Mouse (Mus musculus) kidney, adult 8-10 months (tissue): ENCODE data around the gene Gm10338.
A peak's percentile ranks its signal among the peaks of the same experiment; 100 is the strongest.
"Not testable (repeated sequence)": the region's sequence is repeated elsewhere in the genome, so short reads cannot be mapped to it uniquely, and the experiment has no call there.

Experiments used
- DNase-seq, 2 experiments: peaks; one replicate each; pipeline ENCODE4 v3.0.0; 2022

The Gm10338 gene

GRCm38 (mm10) chr14:7595492-7595891 is at the start of gene Gm10338:
TSS of gene Gm10338 (minus strand) at chr14:7595592.
- not testable (repeated sequence) for DNase-seq

- DNase-seq: not testable (repeated sequence)
Observed at GRCm38 (mm10) chr14:7643872-7644271, 48.5 kb upstream of the Gm10338 start, which contains the start of gene Gm10128. TSS of gene Gm10128 (minus strand) at chr14:7643972.

GRCm38 (mm10) chr14:7568382-7568781 is 27.0 kb downstream of the Gm10338 start, which contains the start of gene Gm3558:
TSS of gene Gm3558 (minus strand) at chr14:7568566.
- DNase-seq: not testable (repeated sequence)

- DNase-seq: not testable (repeated sequence)
Observed at GRCm38 (mm10) chr14:7567890-7568289, 27.5 kb downstream of the Gm10338 start.

DNA sequence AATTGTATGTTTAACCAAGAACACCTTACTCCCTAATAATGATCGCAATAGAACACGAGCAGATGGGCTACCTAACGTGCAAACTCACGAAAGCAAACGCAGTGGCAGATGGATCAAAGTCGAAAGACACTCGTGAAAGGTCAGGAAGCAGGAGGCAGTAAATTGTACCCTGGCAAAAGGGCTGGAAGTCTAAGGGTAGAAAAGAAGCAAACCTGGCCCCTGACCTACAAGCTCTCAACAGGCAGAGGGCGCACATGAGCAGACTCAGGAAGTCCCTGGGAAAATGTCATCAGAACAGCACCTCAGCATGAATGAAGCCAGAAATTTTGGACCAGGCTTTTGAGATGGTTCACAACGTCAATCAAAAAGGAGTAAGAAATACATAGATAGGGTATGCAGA is 28.1 kb downstream of the Gm10338 start:
- peak in 1 of 2 experiments; percentile 15 for DNase-seq
